In the genomic region with DNA sequence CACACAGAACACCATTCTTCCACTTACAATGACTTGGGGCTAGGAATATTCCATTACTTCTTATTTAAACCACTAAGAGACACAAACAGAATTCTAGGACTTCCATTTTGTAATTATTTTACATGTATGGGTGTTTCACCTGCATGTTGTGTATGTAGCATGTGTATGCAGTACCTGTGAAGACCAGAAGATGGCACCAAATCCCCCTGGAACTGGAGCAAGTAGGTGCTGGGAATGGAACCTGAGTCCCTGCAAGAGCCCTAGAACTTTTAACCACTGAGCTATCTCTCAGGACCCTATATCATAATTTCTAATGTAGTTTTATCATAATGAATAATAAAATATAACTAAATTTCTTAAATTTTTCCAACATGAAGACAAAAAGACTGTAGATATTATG, we compare ENCODE assay signal across 25 mouse cellular contexts.
DNase-seq lines count a peak whose midpoint lies in the region; ATAC-seq and TF ChIP-seq lines count a peak whose summit lies in the region.
"Had no signal": no experiment of that assay in that cellular context is flagged by ENCODE, and none has a peak within 500 bp of the region (broad histone marks: within the 10 kb centered on the region; RNA-seq: fewer than 3 reads in every experiment).

No protein-coding gene starts in this region.

- H3K4me3 ChIP-seq in heart, postnatal 0 days (ENCODE audit: low read depth, low read length): no peak overlapping the region
- H3K4me3 ChIP-seq in heart, embryonic 12.5 days: no peak overlapping the region
- no peak overlapping the region for H3K4me3 ChIP-seq in liver, postnatal 0 days (ENCODE audit: low read depth, low read length)
- no peak overlapping the region for H3K4me3 ChIP-seq in liver, embryonic 12.5 days
- H3K4me3 ChIP-seq: embryonic facial prominence, embryonic 13.5 days; forebrain, embryonic 15.5 days; heart, embryonic 13.5 days; hindbrain, embryonic 15.5 days; liver, embryonic 13.5 days; neural tube, embryonic 15.5 days; stomach, embryonic 15.5 days had no signal

- H3K27ac ChIP-seq in heart, postnatal 0 days (ENCODE audit: low read depth): no peak overlapping the region
- no peak overlapping the region for H3K27ac ChIP-seq in heart, embryonic 12.5 days (ENCODE audit: poor library complexity, severe bottlenecking)
- H3K27ac ChIP-seq in liver, postnatal 0 days (ENCODE audit: low read depth): no peak overlapping the region
- H3K27ac ChIP-seq in liver, embryonic 12.5 days: no peak overlapping the region
- H3K27ac ChIP-seq: embryonic facial prominence, embryonic 13.5 days; forebrain, embryonic 15.5 days; heart, embryonic 13.5 days; hindbrain, embryonic 15.5 days; liver, embryonic 13.5 days; neural tube, embryonic 15.5 days; stomach, embryonic 15.5 days had no signal

- peak; percentile 12; the same call in 1 of the 2 replicates for TF ChIP-seq CTCF in heart, postnatal 0 days (IDR thresholded peaks at IDR 0.05; ENCODE audit: low read depth)
- peak; percentile 44 for TF ChIP-seq CTCF in liver, postnatal 0 days (IDR thresholded peaks at IDR 0.05; ENCODE audit: low read depth)
- peak; percentile 6; the same call in 1 of the 2 replicates for TF ChIP-seq CTCF in brain, embryonic 14.5 days (IDR thresholded peaks at IDR 0.05; ENCODE audit: borderline replicate concordance, extremely low read depth, insufficient read depth, insufficient read length)

- no peak for TF ChIP-seq POLR2A in brain, embryonic 14.5 days (IDR thresholded peaks at IDR 0.05; ENCODE audit: borderline replicate concordance, extremely low read depth, insufficient read depth, insufficient read length, poor library complexity, severe bottlenecking)

- TF ChIP-seq EP300 in heart, postnatal 0 days (IDR thresholded peaks at IDR 0.05; ENCODE audit: low read depth): no peak
- no peak for TF ChIP-seq EP300 in liver, postnatal 0 days (IDR thresholded peaks at IDR 0.05; ENCODE audit: low read depth)

- no peak for ATAC-seq in heart, postnatal 0 days (ENCODE audit: insufficient read depth, low read depth)
- no peak for ATAC-seq in heart, embryonic 12.5 days (ENCODE audit: insufficient number of reproducible peaks, low FRiP score)
- no peak for ATAC-seq in liver, postnatal 0 days
- ATAC-seq in liver, embryonic 12.5 days: no peak
- ATAC-seq: forebrain, embryonic 15.5 days had no signal

- H3K36me3 ChIP-seq in heart, postnatal 0 days (replicated peaks; ENCODE audit: control insufficient read depth, insufficient read depth, low read length): no peaks in the 10 kb centered on the region
- H3K36me3 ChIP-seq in heart, embryonic 12.5 days: no peaks in the 10 kb centered on the region
- H3K36me3 ChIP-seq in liver, postnatal 0 days (replicated peaks; ENCODE audit: insufficient read depth, low read length): no peaks in the 10 kb centered on the region
- no peaks in the 10 kb centered on the region for H3K36me3 ChIP-seq in liver, embryonic 12.5 days
- H3K36me3 ChIP-seq: embryonic facial prominence, embryonic 13.5 days; forebrain, embryonic 15.5 days; heart, embryonic 13.5 days; hindbrain, embryonic 15.5 days; liver, embryonic 13.5 days; neural tube, embryonic 15.5 days; stomach, embryonic 15.5 days had no signal

- no peak for DNase-seq in heart, postnatal 0 days (ENCODE audit: low spot score)
- no peak for DNase-seq in liver, postnatal 0 days
- peak; percentile 58 for DNase-seq in ES-CJ7 (ENCODE audit: low read depth, low spot score)
- DNase-seq in brain, embryonic 14.5 days (ENCODE audit: low read depth): no peak
- no peak for DNase-seq in adrenal gland, postnatal 4 days (ENCODE audit: low spot score in 2 of 2)
- DNase-seq in B cell, adult 2 months: no peak
- DNase-seq: adrenal gland, adult 2 months; cerebellum, postnatal 14 days; gastrocnemius, postnatal 36 days; heart, postnatal 36 days; kidney, adult 18-20 months; kidney, postnatal 10 days; liver, embryonic 13.5 days; lung, postnatal 10 days; midbrain, embryonic 14.5 days; spleen, adult 18-20 months had no signal

- H3K27me3 ChIP-seq in heart, postnatal 0 days (ENCODE audit: control insufficient read depth, insufficient read depth, low read length): no peaks in the 10 kb centered on the region
- no peaks in the 10 kb centered on the region for H3K27me3 ChIP-seq in heart, embryonic 12.5 days (replicated peaks)
- H3K27me3 ChIP-seq in liver, postnatal 0 days (ENCODE audit: insufficient read depth, low read length): no peaks in the 10 kb centered on the region
- no peaks in the 10 kb centered on the region for H3K27me3 ChIP-seq in liver, embryonic 12.5 days (replicated peaks)
- H3K27me3 ChIP-seq: embryonic facial prominence, embryonic 13.5 days; forebrain, embryonic 15.5 days; heart, embryonic 13.5 days; hindbrain, embryonic 15.5 days; liver, embryonic 13.5 days; megakaryocyte, embryonic 14.5 days; neural tube, embryonic 15.5 days; stomach, embryonic 15.5 days had no signal

- no peaks in the 10 kb centered on the region for H3K4me1 ChIP-seq in heart, postnatal 0 days (ENCODE audit: control insufficient read depth, insufficient read depth)
- no peaks in the 10 kb centered on the region for H3K4me1 ChIP-seq in heart, embryonic 12.5 days (replicated peaks)
- no peaks in the 10 kb centered on the region for H3K4me1 ChIP-seq in liver, postnatal 0 days (ENCODE audit: insufficient read depth)
- no peaks in the 10 kb centered on the region for H3K4me1 ChIP-seq in liver, embryonic 12.5 days
- H3K4me1 ChIP-seq: embryonic facial prominence, embryonic 13.5 days; forebrain, embryonic 15.5 days; heart, embryonic 13.5 days; hindbrain, embryonic 15.5 days; liver, embryonic 13.5 days; megakaryocyte, embryonic 14.5 days; neural tube, embryonic 15.5 days; stomach, embryonic 15.5 days had no signal

- H3K9ac ChIP-seq in heart, postnatal 0 days (replicated peaks; ENCODE audit: low read depth, low read length): no peak overlapping the region
- no peak overlapping the region for H3K9ac ChIP-seq in heart, embryonic 12.5 days
- H3K9ac ChIP-seq in liver, postnatal 0 days (replicated peaks): no peak overlapping the region
- H3K9ac ChIP-seq in liver, embryonic 12.5 days: no peak overlapping the region
- H3K9ac ChIP-seq: embryonic facial prominence, embryonic 13.5 days; forebrain, embryonic 15.5 days; heart, embryonic 13.5 days; hindbrain, embryonic 15.5 days; liver, embryonic 13.5 days; neural tube, embryonic 15.5 days; stomach, embryonic 15.5 days had no signal

- no peak overlapping the region for H3K4me2 ChIP-seq in heart, postnatal 0 days (ENCODE audit: low read depth, low read length)
- H3K4me2 ChIP-seq in heart, embryonic 12.5 days: no peak overlapping the region
- H3K4me2 ChIP-seq in liver, postnatal 0 days (ENCODE audit: low read depth, low read length): no peak overlapping the region
- no peak overlapping the region for H3K4me2 ChIP-seq in liver, embryonic 12.5 days
- H3K4me2 ChIP-seq: embryonic facial prominence, embryonic 13.5 days; forebrain, embryonic 15.5 days; heart, embryonic 13.5 days; hindbrain, embryonic 15.5 days; liver, embryonic 13.5 days; neural tube, embryonic 15.5 days; stomach, embryonic 15.5 days had no signal

- H3K9me3 ChIP-seq in heart, postnatal 0 days (replicated peaks; ENCODE audit: control insufficient read depth, low read length): no peaks in the 10 kb centered on the region
- peaks cover 5% of the 10 kb centered on the region; the same call in 1 of the 2 replicates for H3K9me3 ChIP-seq in heart, embryonic 12.5 days (replicated peaks)
- 0 out of 2 replicates have a peak, but pooled peaks cover 2% of the 10 kb centered on the region for H3K9me3 ChIP-seq in liver, postnatal 0 days (ENCODE audit: low read length)
- no peaks in the 10 kb centered on the region; the same call in 1 of the 2 replicates for H3K9me3 ChIP-seq in liver, embryonic 12.5 days (replicated peaks)
- H3K9me3 ChIP-seq: embryonic facial prominence, embryonic 13.5 days; hindbrain, embryonic 15.5 days; stomach, embryonic 15.5 days had no signal
